Mouse (Mus musculus) kidney, postnatal 25 days (tissue): Measurements from ENCODE around the gene Kat2b.
"Not testable (repeated sequence)": the region's sequence is repeated elsewhere in the genome, so short reads cannot be mapped to it uniquely, and the experiment has no call there.

ENCODE experiments used
- DNase-seq, 2 experiments: peaks; one replicate each; pipeline ENCODE4 v3.0.0; 2021; ENCODE audit warnings: mixed read lengths in 2 of 2

The Kat2b gene

GRCm38 (mm10) chr17:53570361-53570875 lies 3.8 kb downstream of the Kat2b start:
- no peak for DNase-seq

- DNase-seq, result not testable (repeated sequence)
These were observed 4.3 kb downstream of the Kat2b start for GRCm38 (mm10) chr17:53570932-53571331.

GRCm38 (mm10) chr17:53573019-53573556 lies 6.4 kb downstream of the Kat2b start:
- DNase-seq, result peak in 1 of 2 experiments; percentile 21

GRCm38 (mm10) chr17:53577151-53577550 lies 10.5 kb downstream of the Kat2b start:
- no peak for DNase-seq

GRCm38 (mm10) chr17:53577754-53578153 lies 11.1 kb downstream of the Kat2b start:
- DNase-seq, result no peak

- no peak for DNase-seq
These were observed 11.6 kb downstream of the Kat2b start for GRCm38 (mm10) chr17:53578249-53578648.

- peak in 1 of 2 experiments; percentile 17 for DNase-seq
These were observed 12.1 kb downstream of the Kat2b start for GRCm38 (mm10) chr17:53578776-53579175.

GRCm38 (mm10) chr17:53579612-53580011 lies 13.0 kb downstream of the Kat2b start:
- DNase-seq, result no peak

GRCm38 (mm10) chr17:53580237-53580636 lies 13.6 kb downstream of the Kat2b start:
- no peak for DNase-seq

- no peak for DNase-seq
These were observed 15.4 kb downstream of the Kat2b start for GRCm38 (mm10) chr17:53582026-53582585.

GRCm38 (mm10) chr17:53582805-53583204 lies 16.1 kb downstream of the Kat2b start:
- no peak for DNase-seq

- no peak for DNase-seq
These were observed 17.4 kb downstream of the Kat2b start for GRCm38 (mm10) chr17:53583846-53584579.

GRCm38 (mm10) chr17:53587074-53587851 lies 20.6 kb downstream of the Kat2b start:
- DNase-seq, result peak; percentile 95 to 96

- no peak for DNase-seq
These were observed 21.6 kb downstream of the Kat2b start for GRCm38 (mm10) chr17:53588097-53588855.

GRCm38 (mm10) chr17:53590110-53590509 lies 23.4 kb downstream of the Kat2b start:
- no peak for DNase-seq

GRCm38 (mm10) chr17:53591910-53592309 lies 25.2 kb downstream of the Kat2b start:
- DNase-seq, result no peak

GRCm38 (mm10) chr17:53594590-53594989 lies 27.9 kb downstream of the Kat2b start:
- no peak for DNase-seq

GRCm38 (mm10) chr17:53595527-53595926 lies 28.9 kb downstream of the Kat2b start:
- DNase-seq, result no peak

- DNase-seq, result peak in 1 of 2 experiments; percentile 34
These were observed 29.7 kb downstream of the Kat2b start for GRCm38 (mm10) chr17:53596314-53596882.

- DNase-seq, result no peak
These were observed 30.5 kb downstream of the Kat2b start for GRCm38 (mm10) chr17:53596941-53597790.

- no peak for DNase-seq
These were observed 31.9 kb downstream of the Kat2b start for GRCm38 (mm10) chr17:53598571-53598970.
